Mouse (Mus musculus) thymus, adult 2 months (tissue): Measurements from ENCODE around the gene Lypd6.

Source experiments
- CTCF ChIP-seq: fragments of 200-500 bp; IDR thresholded peaks from 2 replicates; pipeline ENCODE4 v1.5.1; 2012; ENCODE audit warnings: mild to moderate bottlenecking, control low read depth, low read length, moderate library complexity, borderline replicate concordance; ENCODE audit not compliant: control insufficient read depth, poor library complexity, insufficient read depth; ENCODE audit errors: extremely low read depth
- POLR2A ChIP-seq: fragments of 200-500 bp; IDR thresholded peaks from 2 replicates; pipeline ENCODE4 v1.6.1; 2012; ENCODE audit warnings: mild to moderate bottlenecking, low read length, control low read depth, moderate library complexity; ENCODE audit not compliant: control insufficient read depth, poor library complexity, insufficient read depth; ENCODE audit errors: extremely low read depth

DNA sequence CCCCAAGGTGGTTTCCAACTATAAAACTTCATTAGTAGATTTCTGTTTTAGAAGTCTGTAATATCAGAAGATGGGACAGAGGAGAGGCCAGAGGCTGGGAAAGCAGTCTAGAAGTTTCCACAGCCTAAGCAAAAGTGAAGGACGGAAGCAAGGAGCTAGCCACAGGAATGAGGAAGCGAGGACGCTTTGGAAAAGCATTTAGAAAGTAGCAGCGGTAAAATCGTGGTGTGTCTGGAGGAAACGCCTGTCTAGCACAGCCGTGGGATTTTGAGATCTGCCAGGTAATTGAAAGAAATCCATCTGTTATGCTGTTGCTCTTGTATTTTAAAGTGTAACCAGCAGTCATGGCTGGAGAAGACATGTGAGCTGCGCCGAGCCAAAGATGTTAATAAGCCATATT is 81.1 kb downstream of the Lypd6 start:
- no peak for TF ChIP-seq POLR2A
- no peak for TF ChIP-seq CTCF
